ENCODE assay signal across 32 mouse cellular contexts in the genomic region with DNA sequence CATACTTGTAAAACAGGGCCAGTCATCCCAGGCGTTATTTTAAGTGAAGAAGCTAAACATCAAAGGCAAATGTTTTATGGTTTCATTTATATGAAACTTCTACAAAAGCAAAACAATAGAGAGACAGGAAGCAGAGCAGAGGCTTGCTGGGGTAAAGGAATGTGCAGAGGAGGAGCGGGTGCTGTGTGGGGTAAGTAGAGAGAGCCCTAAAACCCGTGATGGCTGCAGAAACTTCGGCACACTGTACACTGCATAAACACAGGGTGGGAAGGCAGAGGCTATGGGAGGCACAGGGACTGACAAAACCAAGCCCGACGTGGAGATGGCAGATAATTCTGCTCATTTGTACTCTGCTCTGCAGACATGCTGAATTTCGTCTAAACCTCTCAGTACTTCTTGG. TPM values are rescaled to one million over a fixed set of nuclear protein-coding genes. Genes with fewer than 3 reads are reported as not detected.
DNase-seq lines count a peak whose midpoint lies in the region; ATAC-seq lines count a peak whose summit lies in the region.
"Had no signal": no experiment of that assay in that cellular context is flagged by ENCODE, and none has a peak within 500 bp of the region (broad histone marks: within the 10 kb centered on the region; RNA-seq: fewer than 3 reads in every experiment).

No protein-coding gene starts in this region.

- no peak for ATAC-seq in neural tube, embryonic 15.5 days (ENCODE audit: low FRiP score)
- peak; percentile 32 for ATAC-seq in CD4-positive, CD25-positive, alpha-beta regulatory T cell, adult 4 months
- peak; percentile 46 for ATAC-seq in inflammation-experienced regulatory T-cells, adult 6 months
- ATAC-seq in midbrain, embryonic 13.5 days: no peak
- ATAC-seq: forebrain, embryonic 14.5 days; Patski had no signal

- WGBS in neural tube, embryonic 15.5 days: 47% methylated on average over 7 of the region's 7 CpGs
- 69% methylated on average over 7 of the region's 7 CpGs for WGBS in midbrain, embryonic 13.5 days

- no peaks in the 10 kb centered on the region for H3K9me3 ChIP-seq in neural tube, embryonic 15.5 days (replicated peaks)
- H3K9me3 ChIP-seq in midbrain, embryonic 13.5 days: no peaks in the 10 kb centered on the region
- H3K9me3 ChIP-seq: embryonic facial prominence, embryonic 12.5 days; heart, embryonic 13.5 days; hindbrain, embryonic 10.5 days; hindbrain, embryonic 15.5 days; limb, embryonic 12.5 days had no signal

- no peaks in the 10 kb centered on the region for H3K27me3 ChIP-seq in neural tube, embryonic 15.5 days (replicated peaks)
- H3K27me3 ChIP-seq in midbrain, embryonic 13.5 days: no peaks in the 10 kb centered on the region
- H3K27me3 ChIP-seq: embryonic facial prominence, embryonic 12.5 days; hindbrain, embryonic 15.5 days; limb, embryonic 12.5 days; Patski had no signal

- H3K4me2 ChIP-seq in neural tube, embryonic 15.5 days: no peak overlapping the region
- no peak overlapping the region for H3K4me2 ChIP-seq in midbrain, embryonic 13.5 days (replicated peaks)
- H3K4me2 ChIP-seq: embryonic facial prominence, embryonic 12.5 days; heart, embryonic 13.5 days; hindbrain, embryonic 15.5 days; limb, embryonic 12.5 days; midbrain, embryonic 11.5 days had no signal

- H3K36me3 ChIP-seq in neural tube, embryonic 15.5 days: no peaks in the 10 kb centered on the region
- H3K36me3 ChIP-seq in midbrain, embryonic 13.5 days: no peaks in the 10 kb centered on the region
- H3K36me3 ChIP-seq: embryonic facial prominence, embryonic 12.5 days; heart, embryonic 13.5 days; hindbrain, embryonic 10.5 days; hindbrain, embryonic 15.5 days; limb, embryonic 12.5 days had no signal

- 0 out of 2 replicates have a peak, but pooled peaks cover 6% of the 10 kb centered on the region for H3K4me1 ChIP-seq in neural tube, embryonic 15.5 days
- H3K4me1 ChIP-seq in midbrain, embryonic 13.5 days (replicated peaks): no peaks in the 10 kb centered on the region
- H3K4me1 ChIP-seq: embryonic facial prominence, embryonic 12.5 days; heart, embryonic 13.5 days; hindbrain, embryonic 10.5 days; hindbrain, embryonic 15.5 days had no signal

- no peak overlapping the region for H3K4me3 ChIP-seq in neural tube, embryonic 15.5 days (replicated peaks)
- H3K4me3 ChIP-seq in midbrain, embryonic 13.5 days (replicated peaks): no peak overlapping the region
- H3K4me3 ChIP-seq: embryonic facial prominence, embryonic 12.5 days; gastrocnemius, adult 2 months; heart, adult 2 months; heart, embryonic 13.5 days; hindbrain, embryonic 10.5 days; hindbrain, embryonic 15.5 days; limb, embryonic 12.5 days; myocyte had no signal

- no peak overlapping the region for H3K27ac ChIP-seq in neural tube, embryonic 15.5 days (replicated peaks)
- no peak overlapping the region for H3K27ac ChIP-seq in midbrain, embryonic 13.5 days
- H3K27ac ChIP-seq: embryonic facial prominence, embryonic 12.5 days; gastrocnemius, adult 2 months; heart, adult 2 months; heart, embryonic 13.5 days; hindbrain, embryonic 10.5 days; hindbrain, embryonic 15.5 days; stomach, postnatal 0 days had no signal

- peak; percentile 10 for DNase-seq in neural tube, embryonic 10.5 days (ENCODE audit: extremely low spot score, low spot score)
- no peak for DNase-seq in frontal cortex, adult 2 months (ENCODE audit: extremely low spot score in 1 of 2, low spot score in 1 of 2)
- DNase-seq: adrenal gland, postnatal 14 days; B cell, adult 2 months; cerebellum, adult 11 months; cerebellum, adult 9-11 months; embryo, embryonic 11 days; gastrocnemius, adult 2 months; gastrocnemius, postnatal 36 days; heart, adult 2 months; heart, postnatal 10 days; kidney, adult 2 months; kidney, postnatal 25 days; lung, postnatal 36 days; retina, postnatal 1 day; right cerebral cortex, postnatal 25 days; thymus, adult 18-20 months; thymus, postnatal 36 days had no signal

- no peak overlapping the region for H3K9ac ChIP-seq in neural tube, embryonic 15.5 days (replicated peaks)
- H3K9ac ChIP-seq in midbrain, embryonic 13.5 days (replicated peaks): no peak overlapping the region
- H3K9ac ChIP-seq: embryonic facial prominence, embryonic 12.5 days; heart, embryonic 13.5 days; hindbrain, embryonic 15.5 days; limb, embryonic 12.5 days had no signal

RNA-seq across cellular contexts. Expression of gene Masp1, which starts 23.7 kb away (rescaled TPM):
- polyA plus RNA-seq in neural tube, embryonic 15.5 days (2015; fragmentation: Nextera tagmentation; extraction: Ambion mirVana): 23.0 and 25.6 TPM in 2 replicates
- not detected for polyA plus RNA-seq in CD4-positive, CD25-positive, alpha-beta regulatory T cell, adult 4 months (2017; shearing (Covaris generic))
- not detected for polyA plus RNA-seq in inflammation-experienced regulatory T-cells, adult 6 months (2017; shearing (Covaris generic))
- 37.5 and 44.7 TPM in 2 replicates for polyA plus RNA-seq in midbrain, embryonic 13.5 days (2015; fragmentation: Nextera tagmentation; extraction: Ambion mirVana)
- 15.4 and 16.6 TPM in 2 replicates for polyA plus RNA-seq in frontal cortex, adult 2 months (2012; rRNA removed)

RNA-seq across cellular contexts. Expression of gene Rtp4, which starts 24.3 kb away (rescaled TPM):
- polyA plus RNA-seq in neural tube, embryonic 15.5 days (2015; fragmentation: Nextera tagmentation; extraction: Ambion mirVana): 5.2 and 10.5 TPM in 2 replicates
- 100 to 1,000 TPM; 169 to 171 TPM for polyA plus RNA-seq in CD4-positive, CD25-positive, alpha-beta regulatory T cell, adult 4 months (2017; shearing (Covaris generic))
- 100 to 1,000 TPM in 2 of 3 experiments, 10 to 100 TPM in 1; 92.6 to 125 (median 114) TPM for polyA plus RNA-seq in inflammation-experienced regulatory T-cells, adult 6 months (2017; shearing (Covaris generic))
- 2.0 and 3.4 TPM in 2 replicates for polyA plus RNA-seq in midbrain, embryonic 13.5 days (2015; fragmentation: Nextera tagmentation; extraction: Ambion mirVana)
- polyA plus RNA-seq in frontal cortex, adult 2 months (2012; rRNA removed): 9.2 and 9.7 TPM in 2 replicates

Comparison
In these comparisons a context has a peak if more than half of its experiments do, and no peak if none do; other contexts are left out.
1. ATAC-seq: peak in CD4-positive, CD25-positive, alpha-beta regulatory T cell, adult 4 months (single experiment) and inflammation-experienced regulatory T-cells, adult 6 months (single experiment); none in neural tube, embryonic 15.5 days (single experiment) and midbrain, embryonic 13.5 days (single experiment).
2. RNA of gene Masp1, which starts 23.7 kb away (polyA plus RNA-seq): 37.5 to 44.7 TPM in midbrain, embryonic 13.5 days, 23.0 to 25.6 TPM in neural tube, embryonic 15.5 days and 15.4 to 16.6 TPM in frontal cortex, adult 2 months; not detected in CD4-positive, CD25-positive, alpha-beta regulatory T cell, adult 4 months and not detected in inflammation-experienced regulatory T-cells, adult 6 months; every median in the first group is over 10 times any median in the second.